Mouse (Mus musculus) midbrain, embryonic 14.5 days (tissue): ENCODE measurements at regions not wholly inside any gene's neighbourhood (a gene's known extent, or its start where the extent isn't known, plus 50 kb on each side); places are given as distances from the start of the nearest gene placed in this dataset.

ENCODE experiments used
- ATAC-seq: fragments of 200-750 bp; cut with Nextera tagmentation; 2 replicates; pipeline ENCODE4 v1.8.0; 2017; ENCODE audit warnings: moderate number of reproducible peaks, moderate library complexity; ENCODE audit not compliant: low FRiP score, low TSS enrichment
- DNase-seq: peaks from one replicate; pipeline ENCODE4 v3.0.0-alpha.2; 2015
- H3K27ac ChIP-seq: fragments of 300-500 bp; sonication (generic); replicated peaks from 2 replicates; pipeline ENCODE4 v1.5.1; 2014; ENCODE audit warnings: mild to moderate bottlenecking, low read depth, low read length, moderate library complexity
- H3K27me3 ChIP-seq: fragments of 300-500 bp; sonication (generic); 2 replicates; pipeline ENCODE4 v1.6.1; 2014; ENCODE audit warnings: low read length, control low read depth, mixed read lengths; ENCODE audit not compliant: control insufficient read depth, insufficient read depth
- H3K36me3 ChIP-seq: fragments of 300-500 bp; sonication (generic); 2 replicates; pipeline ENCODE4 v1.6.1; 2014; ENCODE audit warnings: low read length, control low read depth; ENCODE audit not compliant: control insufficient read depth, insufficient read depth
- H3K4me1 ChIP-seq: fragments of 300-500 bp; sonication (generic); 2 replicates; pipeline ENCODE4 v1.6.1; 2014; ENCODE audit warnings: mild to moderate bottlenecking, antibody characterized with exemption, low read length, control low read depth; ENCODE audit not compliant: control insufficient read depth, insufficient read depth
- H3K4me2 ChIP-seq: fragments of 300-500 bp; sonication (generic); 2 replicates; pipeline ENCODE4 v1.6.1; 2014; ENCODE audit warnings: mild to moderate bottlenecking, low read length, moderate library complexity
- H3K4me3 ChIP-seq: fragments of 300-500 bp; sonication (generic); replicated peaks from 2 replicates; pipeline ENCODE4 v1.5.1; 2014; ENCODE audit warnings: low read depth, low read length
- H3K9ac ChIP-seq: fragments of 300-500 bp; sonication (generic); replicated peaks from 2 replicates; pipeline ENCODE4 v1.6.1; 2014; ENCODE audit warnings: mild to moderate bottlenecking, low read length, moderate library complexity
- H3K9me3 ChIP-seq: fragments of 300-500 bp; sonication (generic); 2 replicates; pipeline ENCODE4 v1.6.1; 2016; ENCODE audit warnings: low read length, control low read depth, mixed read lengths; ENCODE audit not compliant: control insufficient read depth
- WGBS: fragments of 180-500 bp; shearing (Covaris S2); extraction: QIAGEN DNeasy Blood & Tissue Kit; methylation state at CpG from one replicate; pipeline ENCODE4 v1.1.7; 2014; 5-methylcytosine and 5-hydroxymethylcytosine counted together

GRCm38 (mm10) chr10:123997260-123997659, 733.5 kb downstream of the Fam19a2 start:
- Histone ChIP-seq H3K27me3 (no peaks in the 10 kb centered on the region), H3K27ac (no peak overlapping the region), H3K4me1 (no peaks in the 10 kb centered on the region), H3K36me3 (no peaks in the 10 kb centered on the region), H3K4me3 (no peak overlapping the region), H3K9me3 (no peaks in the 10 kb centered on the region), H3K9ac (no peak overlapping the region), H3K4me2 (no peak overlapping the region)
- 78% methylated on average over 5 of the region's 5 CpGs for WGBS
- ATAC-seq, result no peak
- DNase-seq, result no peak

- no peak for ATAC-seq
- H3K4me1 ChIP-seq, result no peaks in the 10 kb centered on the region
- no peak for DNase-seq
- 72% methylated on average over 1 of the region's 1 CpGs for WGBS
- H3K27ac ChIP-seq, result no peak overlapping the region
- H3K36me3 ChIP-seq, result no peaks in the 10 kb centered on the region
- H3K4me2 ChIP-seq, result no peak overlapping the region
- H3K9ac ChIP-seq, result no peak overlapping the region
- no peaks in the 10 kb centered on the region for H3K27me3 ChIP-seq
- no peak overlapping the region for H3K4me3 ChIP-seq
- no peaks in the 10 kb centered on the region for H3K9me3 ChIP-seq
These were observed 735.2 kb downstream of the Fam19a2 start for GRCm38 (mm10) chr10:123998959-123999358.

- 78% methylated on average over 4 of the region's 4 CpGs for WGBS
These were observed 781.2 kb downstream of the Fam19a2 start for GRCm38 (mm10) chr10:124045031-124045430.

DNA sequence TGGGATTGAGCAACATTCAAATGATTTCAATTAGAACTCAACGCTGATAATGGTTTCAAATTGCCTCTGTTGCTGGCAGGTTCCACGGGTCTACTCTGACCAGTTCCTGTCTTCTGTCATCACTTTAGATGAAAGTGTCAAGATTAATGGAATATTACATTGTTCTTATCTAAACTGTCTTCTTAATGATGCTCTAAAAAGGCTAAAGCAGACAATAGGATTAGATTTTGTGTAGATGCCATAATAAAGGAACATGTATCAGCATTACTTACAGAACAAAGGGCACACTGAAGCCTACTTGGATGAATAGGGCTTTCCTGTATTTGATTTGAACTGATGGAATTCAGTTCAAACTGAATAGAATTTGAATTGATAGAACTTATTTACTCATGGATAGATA, 782.0 kb downstream of the Fam19a2 start:
- Histone ChIP-seq H3K27me3 (no peaks in the 10 kb centered on the region), H3K4me3 (no peak overlapping the region), H3K9me3 (no peaks in the 10 kb centered on the region), H3K4me2 (no peak overlapping the region), H3K36me3 (no peaks in the 10 kb centered on the region), H3K9ac (no peak overlapping the region), H3K27ac (no peak overlapping the region), H3K4me1 (no peaks in the 10 kb centered on the region)
- WGBS, result 82% methylated on average over 2 of the region's 2 CpGs
- no peak for DNase-seq
- no peak for ATAC-seq

More at GRCm38 (mm10) chr10:124045031-124045430, 781.2 kb downstream of the Fam19a2 start:
- Histone ChIP-seq H3K4me3 (no peak overlapping the region), H3K9me3 (no peaks in the 10 kb centered on the region), H3K36me3 (no peaks in the 10 kb centered on the region), H3K9ac (no peak overlapping the region), H3K4me2 (no peak overlapping the region), H3K27me3 (no peaks in the 10 kb centered on the region), H3K27ac (no peak overlapping the region), H3K4me1 (no peaks in the 10 kb centered on the region)
- DNase-seq, result no peak
- no peak for ATAC-seq

DNA sequence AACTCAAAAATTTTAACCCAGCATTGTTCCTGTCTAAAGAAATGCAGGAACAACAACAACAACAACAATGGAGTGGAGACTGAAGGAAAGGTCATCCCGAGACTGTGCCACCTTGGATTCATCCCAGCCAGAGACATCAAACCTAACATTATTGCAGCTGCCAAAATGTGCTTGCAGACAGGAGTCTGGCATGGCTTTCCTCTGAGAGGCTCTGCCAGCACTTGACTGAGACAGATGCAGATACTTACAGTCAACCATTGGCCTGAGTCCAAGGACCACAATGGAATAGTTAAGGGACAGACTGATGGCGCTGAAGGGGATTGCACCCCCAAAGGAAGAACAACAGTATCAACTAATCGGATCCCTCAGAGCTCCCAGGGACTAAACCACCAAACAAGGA, 819.0 kb downstream of the Fam19a2 start:
- DNase-seq, result no peak
- no peak for ATAC-seq
- H3K4me2 ChIP-seq, result no peak overlapping the region

GRCm38 (mm10) chr10:124090547-124090946, 826.8 kb downstream of the Fam19a2 start:
- no peak overlapping the region for H3K9ac ChIP-seq
- no peaks in the 10 kb centered on the region for H3K4me1 ChIP-seq
- 65% methylated on average over 10 of the region's 10 CpGs for WGBS
- DNase-seq (no peak), ATAC-seq (no peak)
- H3K27ac ChIP-seq, result no peak overlapping the region
- H3K4me3 ChIP-seq, result no peak overlapping the region
- no peak overlapping the region for H3K4me2 ChIP-seq
- no peaks in the 10 kb centered on the region for H3K36me3 ChIP-seq
- H3K27me3 ChIP-seq, result no peaks in the 10 kb centered on the region
- H3K9me3 ChIP-seq, result no peaks in the 10 kb centered on the region

More for the DNA sequence above, 819.0 kb downstream of the Fam19a2 start:
- Histone ChIP-seq H3K27ac (no peak overlapping the region), H3K9ac (no peak overlapping the region), H3K27me3 (no peaks in the 10 kb centered on the region), H3K4me1 (no peaks in the 10 kb centered on the region), H3K4me3 (no peak overlapping the region), H3K36me3 (no peaks in the 10 kb centered on the region), H3K9me3 (no peaks in the 10 kb centered on the region)
- WGBS, result 82% methylated on average over 3 of the region's 3 CpGs

- H3K36me3 ChIP-seq, result no peaks in the 10 kb centered on the region
- DNase-seq (peak; percentile 2), ATAC-seq (no peak)
- H3K4me2 ChIP-seq, result no peak overlapping the region
- no peaks in the 10 kb centered on the region for H3K9me3 ChIP-seq
- H3K4me3 ChIP-seq, result no peak overlapping the region
- H3K27me3 ChIP-seq, result no peaks in the 10 kb centered on the region
- no peak overlapping the region for H3K9ac ChIP-seq
- no peak overlapping the region for H3K27ac ChIP-seq
- H3K4me1 ChIP-seq, result no peaks in the 10 kb centered on the region
- WGBS, result 74% methylated on average over 7 of the region's 7 CpGs
These were observed 827.6 kb downstream of the Fam19a2 start for GRCm38 (mm10) chr10:124091364-124091763.

GRCm38 (mm10) chr10:124119585-124119984, 855.8 kb downstream of the Fam19a2 start:
- Histone ChIP-seq H3K27ac (no peak overlapping the region), H3K9me3 (no peaks in the 10 kb centered on the region), H3K4me3 (no peak overlapping the region), H3K4me2 (no peak overlapping the region), H3K9ac (no peak overlapping the region), H3K36me3 (no peaks in the 10 kb centered on the region), H3K27me3 (no peaks in the 10 kb centered on the region), H3K4me1 (no peaks in the 10 kb centered on the region)
- DNase-seq (no peak), ATAC-seq (no peak)

DNA sequence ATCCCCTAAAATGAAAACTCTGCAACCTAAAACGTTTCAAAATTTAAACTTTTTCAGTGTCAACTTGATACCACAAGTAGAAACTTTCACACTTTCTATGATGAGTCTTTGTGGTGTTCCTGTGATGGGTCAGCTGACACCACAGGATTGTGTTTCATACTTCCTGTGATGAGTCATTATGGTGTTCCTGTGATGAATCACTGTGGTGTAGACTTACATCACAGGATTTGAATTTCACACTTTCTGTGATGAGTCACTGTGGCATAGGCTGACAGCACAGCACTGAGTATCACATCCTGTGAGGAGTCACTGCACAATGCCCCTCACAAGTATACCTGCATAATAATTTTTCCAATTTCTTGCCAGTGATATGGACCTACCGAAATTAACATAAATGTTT, 874.7 kb downstream of the Fam19a2 start:
- Histone ChIP-seq H3K9me3 (no peaks in the 10 kb centered on the region), H3K27ac (no peak overlapping the region), H3K27me3 (no peaks in the 10 kb centered on the region), H3K4me3 (no peak overlapping the region), H3K4me2 (no peak overlapping the region), H3K4me1 (no peaks in the 10 kb centered on the region), H3K9ac (no peak overlapping the region), H3K36me3 (no peaks in the 10 kb centered on the region)
- DNase-seq, result no peak
- ATAC-seq, result no peak
- WGBS, result 76% methylated on average over 2 of the region's 2 CpGs
